Mouse (Mus musculus) heart, embryonic 15.5 days (tissue): ENCODE data around the gene Sgk1. TPM values are rescaled to one million over a fixed set of nuclear protein-coding genes. Genes with fewer than 3 reads are reported as not detected.

Experiments used
- ATAC-seq: fragments of 200-750 bp; cut with Nextera tagmentation; replicated peaks from 2 replicates; pipeline ENCODE4 v1.8.0; 2017; ENCODE audit warnings: low read depth, moderate TSS enrichment; ENCODE audit not compliant: insufficient number of reproducible peaks, insufficient read depth, low FRiP score
- H3K27ac ChIP-seq: fragments of 300-500 bp; sonication (generic); 2 replicates; pipeline ENCODE4 v1.5.1; 2015; ENCODE audit warnings: mild to moderate bottlenecking, inconsistent platforms
- H3K27me3 ChIP-seq: fragments of 300-500 bp; sonication (generic); 2 replicates; pipeline ENCODE4 v1.6.1; 2015; ENCODE audit warnings: inconsistent platforms
- H3K36me3 ChIP-seq: fragments of 300-500 bp; sonication (generic); 2 replicates; pipeline ENCODE4 v1.6.1; 2015; ENCODE audit warnings: mild to moderate bottlenecking, inconsistent platforms
- H3K4me1 ChIP-seq: fragments of 300-500 bp; sonication (generic); replicated peaks from 2 replicates; pipeline ENCODE4 v1.6.1; 2015; ENCODE audit warnings: inconsistent platforms
- H3K4me2 ChIP-seq: fragments of 300-500 bp; sonication (generic); 2 replicates; pipeline ENCODE4 v1.6.1; 2015; ENCODE audit warnings: inconsistent platforms, mild to moderate bottlenecking, moderate library complexity
- H3K4me3 ChIP-seq: fragments of 300-500 bp; sonication (generic); 2 replicates; pipeline ENCODE4 v1.5.1; 2015; ENCODE audit warnings: mild to moderate bottlenecking, inconsistent platforms
- H3K9ac ChIP-seq: fragments of 300-500 bp; sonication (generic); 2 replicates; pipeline ENCODE4 v1.6.1; 2015; ENCODE audit warnings: mild to moderate bottlenecking, inconsistent platforms
- H3K9me3 ChIP-seq: fragments of 300-500 bp; sonication (generic); replicated peaks from 2 replicates; pipeline ENCODE4 v1.6.1; 2016; ENCODE audit warnings: inconsistent platforms
- WGBS: fragments of 180-500 bp; shearing (Covaris S2); methylation state at CpG from one replicate; pipeline ENCODE4 v1.1.7; 2015; ENCODE audit warnings: mixed read lengths; 5-methylcytosine and 5-hydroxymethylcytosine counted together
- polyA plus RNA-seq: library from polyadenylated mRNA; unstranded; fragments of >200 nt; fragmentation: Nextera tagmentation; extraction: Ambion mirVana; gene quantifications from 2 replicates; pipeline ENCODE4 v1.2.1, GENCODE M21; 2015

Sgk1 gene
- polyA plus RNA-seq, 1 experiment from 2014 or later = 29.8 TPM

- no peak overlapping the region for H3K4me2 ChIP-seq
These were observed 34.8 kb upstream of the Sgk1 start for GRCm38 (mm10) chr10:21847026-21847820.

GRCm38 (mm10) chr10:21847931-21848670 lies 33.9 kb upstream of the Sgk1 start:
- no peak for ATAC-seq
- no peaks in the 10 kb centered on the region for H3K27me3 ChIP-seq
- no peak overlapping the region for H3K4me3 ChIP-seq
- WGBS = 87% methylated on average over 16 of the region's 16 CpGs
- no peak overlapping the region for H3K4me2 ChIP-seq
- no peaks in the 10 kb centered on the region for H3K9me3 ChIP-seq
- H3K4me1 ChIP-seq = no peaks in the 10 kb centered on the region
- H3K9ac ChIP-seq = no peak overlapping the region
- no peaks in the 10 kb centered on the region for H3K36me3 ChIP-seq
- no peak overlapping the region for H3K27ac ChIP-seq

More at GRCm38 (mm10) chr10:21847026-21847820, 34.8 kb upstream of the Sgk1 start:
- Histone ChIP-seq H3K27ac (no peak overlapping the region), H3K4me3 (no peak overlapping the region), H3K36me3 (no peaks in the 10 kb centered on the region), H3K27me3 (no peaks in the 10 kb centered on the region), H3K9ac (no peak overlapping the region), H3K4me1 (no peaks in the 10 kb centered on the region), H3K9me3 (no peaks in the 10 kb centered on the region)
- no peak for ATAC-seq
- WGBS = 78% methylated on average over 11 of the region's 11 CpGs

- WGBS = 69% methylated on average over 8 of the region's 8 CpGs
- no peak overlapping the region for H3K27ac ChIP-seq
- no peak overlapping the region for H3K4me3 ChIP-seq
- H3K36me3 ChIP-seq = no peaks in the 10 kb centered on the region
- H3K27me3 ChIP-seq = no peaks in the 10 kb centered on the region
- ATAC-seq = no peak
- no peak overlapping the region for H3K4me2 ChIP-seq
- no peaks in the 10 kb centered on the region for H3K4me1 ChIP-seq
- no peak overlapping the region for H3K9ac ChIP-seq
- H3K9me3 ChIP-seq = no peaks in the 10 kb centered on the region
These were observed 32.7 kb upstream of the Sgk1 start for GRCm38 (mm10) chr10:21849251-21849650.

- no peaks in the 10 kb centered on the region for H3K4me1 ChIP-seq
- H3K4me2 ChIP-seq = no peak overlapping the region
- no peaks in the 10 kb centered on the region for H3K36me3 ChIP-seq
- 82% methylated on average over 3 of the region's 3 CpGs for WGBS
- H3K27ac ChIP-seq = no peak overlapping the region
- H3K9ac ChIP-seq = no peak overlapping the region
- H3K4me3 ChIP-seq = no peak overlapping the region
- no peaks in the 10 kb centered on the region for H3K9me3 ChIP-seq
- H3K27me3 ChIP-seq = no peaks in the 10 kb centered on the region
- no peak for ATAC-seq
These were observed 31.7 kb upstream of the Sgk1 start for GRCm38 (mm10) chr10:21850330-21850729.

GRCm38 (mm10) chr10:21853122-21853521 lies 28.9 kb upstream of the Sgk1 start:
- ATAC-seq = no peak
- H3K4me1 ChIP-seq = 0 out of 2 replicates have a peak, but pooled peaks cover 4% of the 10 kb centered on the region
- no peaks in the 10 kb centered on the region for H3K36me3 ChIP-seq
- WGBS = 80% methylated on average over 6 of the region's 6 CpGs
- no peak overlapping the region for H3K9ac ChIP-seq
- H3K27ac ChIP-seq = no peak overlapping the region
- H3K4me2 ChIP-seq = no peak overlapping the region
- H3K4me3 ChIP-seq = no peak overlapping the region
- no peaks in the 10 kb centered on the region for H3K27me3 ChIP-seq
- no peaks in the 10 kb centered on the region for H3K9me3 ChIP-seq

GRCm38 (mm10) chr10:21853566-21854328 lies 28.2 kb upstream of the Sgk1 start:
- Histone ChIP-seq H3K4me1 (0 out of 2 replicates have a peak, but pooled peaks cover 4% of the 10 kb centered on the region), H3K27me3 (no peaks in the 10 kb centered on the region), H3K9ac (no peak overlapping the region), H3K4me3 (no peak overlapping the region), H3K4me2 (no peak overlapping the region), H3K9me3 (no peaks in the 10 kb centered on the region), H3K27ac (no peak overlapping the region), H3K36me3 (no peaks in the 10 kb centered on the region)
- ATAC-seq = no peak
- WGBS = 85% methylated on average over 14 of the region's 14 CpGs

- 79% methylated on average over 7 of the region's 7 CpGs for WGBS
- Histone ChIP-seq H3K36me3 (no peaks in the 10 kb centered on the region), H3K27ac (no peak overlapping the region), H3K9me3 (no peaks in the 10 kb centered on the region), H3K27me3 (no peaks in the 10 kb centered on the region), H3K9ac (no peak overlapping the region), H3K4me2 (no peak overlapping the region), H3K4me1 (0 out of 2 replicates have a peak, but pooled peaks cover 4% of the 10 kb centered on the region), H3K4me3 (no peak overlapping the region)
- ATAC-seq = no peak
These were observed 26.6 kb upstream of the Sgk1 start for GRCm38 (mm10) chr10:21855338-21855737.

- Histone ChIP-seq H3K36me3 (no peaks in the 10 kb centered on the region), H3K27ac (no peak overlapping the region), H3K4me3 (no peak overlapping the region), H3K4me2 (no peak overlapping the region), H3K4me1 (0 out of 2 replicates have a peak, but pooled peaks cover 4% of the 10 kb centered on the region), H3K27me3 (no peaks in the 10 kb centered on the region), H3K9me3 (no peaks in the 10 kb centered on the region), H3K9ac (no peak overlapping the region)
- ATAC-seq = 0 out of 2 replicates have a peak, but pooled peaks have one; percentile 39
- WGBS = 53% methylated on average over 10 of the region's 10 CpGs
These were observed 24.3 kb upstream of the Sgk1 start for GRCm38 (mm10) chr10:21857676-21858075.

- Histone ChIP-seq H3K27me3 (no peaks in the 10 kb centered on the region), H3K4me3 (no peak overlapping the region), H3K9ac (no peak overlapping the region), H3K4me1 (0 out of 2 replicates have a peak, but pooled peaks cover 4% of the 10 kb centered on the region), H3K4me2 (no peak overlapping the region), H3K27ac (no peak overlapping the region), H3K36me3 (no peaks in the 10 kb centered on the region), H3K9me3 (no peaks in the 10 kb centered on the region)
- ATAC-seq = no peak
- 61% methylated on average over 7 of the region's 7 CpGs for WGBS
These were observed 23.5 kb upstream of the Sgk1 start for GRCm38 (mm10) chr10:21858437-21858974.

GRCm38 (mm10) chr10:21866504-21866903 lies 15.5 kb upstream of the Sgk1 start:
- ATAC-seq = no peak
- H3K27me3 ChIP-seq = no peaks in the 10 kb centered on the region
- H3K27ac ChIP-seq = no peak overlapping the region
- H3K9me3 ChIP-seq = no peaks in the 10 kb centered on the region
- WGBS = 35% methylated on average over 4 of the region's 4 CpGs
- H3K9ac ChIP-seq = no peak overlapping the region
- no peak overlapping the region for H3K4me2 ChIP-seq
- no peaks in the 10 kb centered on the region for H3K4me1 ChIP-seq
- no peak overlapping the region for H3K4me3 ChIP-seq
- H3K36me3 ChIP-seq = no peaks in the 10 kb centered on the region

- Histone ChIP-seq H3K9me3 (no peaks in the 10 kb centered on the region), H3K27ac (no peak overlapping the region), H3K4me1 (no peaks in the 10 kb centered on the region), H3K36me3 (no peaks in the 10 kb centered on the region), H3K9ac (no peak overlapping the region), H3K27me3 (no peaks in the 10 kb centered on the region), H3K4me3 (no peak overlapping the region), H3K4me2 (no peak overlapping the region)
- no peak for ATAC-seq
- WGBS = 69% methylated on average over 2 of the region's 2 CpGs
These were observed 13.8 kb upstream of the Sgk1 start for GRCm38 (mm10) chr10:21868221-21868620.
